16 mouse cellular contexts compared by ENCODE assay signal in the genomic region with DNA sequence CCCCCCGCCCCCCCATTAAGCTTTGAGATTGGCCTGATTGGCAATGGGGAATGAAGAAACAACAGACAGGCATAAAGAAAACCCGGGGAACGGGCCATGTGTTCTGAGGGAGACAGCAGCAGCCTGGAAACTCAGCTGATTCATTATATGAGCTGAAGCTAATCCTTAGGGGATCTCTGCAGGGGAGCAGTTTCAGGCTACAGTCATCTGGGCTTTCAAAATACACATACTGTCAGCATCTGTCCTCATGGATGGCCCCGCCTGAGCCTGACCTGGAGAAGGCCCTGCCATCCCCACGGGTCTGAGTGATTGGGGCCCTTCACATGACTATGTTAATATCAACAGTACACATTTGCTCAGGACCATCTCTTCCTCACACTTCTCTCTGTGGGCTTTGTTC. TPM values are rescaled to one million over a fixed set of nuclear protein-coding genes. Genes with fewer than 3 reads are reported as not detected.
"Had no signal": no experiment of that assay in that cellular context is flagged by ENCODE, and none has a peak within 500 bp of the region (broad histone marks: within the 10 kb centered on the region; RNA-seq: fewer than 3 reads in every experiment).

No protein-coding gene starts in this region.

- DNase-seq: kidney, adult 18-20 months; kidney, postnatal 14 days; left cerebral cortex, postnatal 4 days; lung, adult 2 months; lung, postnatal 36 days; thymus, adult 2 months; thymus, postnatal 25 days had no signal

- H3K4me2 ChIP-seq: kidney, embryonic 15.5 days; limb, embryonic 13.5 days; liver, embryonic 15.5 days; midbrain, embryonic 11.5 days; neural tube, embryonic 15.5 days; stomach, embryonic 15.5 days had no signal

- H3K9me3 ChIP-seq: kidney, embryonic 15.5 days; limb, embryonic 13.5 days; liver, embryonic 15.5 days; neural tube, embryonic 15.5 days; stomach, embryonic 15.5 days had no signal

- H3K9ac ChIP-seq: kidney, embryonic 15.5 days; limb, embryonic 13.5 days; liver, embryonic 15.5 days; neural tube, embryonic 15.5 days; stomach, embryonic 15.5 days had no signal

- H3K4me3 ChIP-seq: kidney, embryonic 15.5 days; limb, embryonic 13.5 days; liver, embryonic 15.5 days; neural tube, embryonic 15.5 days; stomach, embryonic 15.5 days had no signal

- H3K27ac ChIP-seq: kidney, embryonic 15.5 days; limb, embryonic 13.5 days; liver, embryonic 15.5 days; neural tube, embryonic 15.5 days; stomach, embryonic 15.5 days had no signal

- ATAC-seq: lung, postnatal 0 days; midbrain, embryonic 16.5 days had no signal

- H3K27me3 ChIP-seq: kidney, embryonic 15.5 days; limb, embryonic 13.5 days; neural tube, embryonic 15.5 days; stomach, embryonic 15.5 days had no signal

RNA-seq across cellular contexts. Expression of gene Ctsw, which starts 3.5 kb away (rescaled TPM):
- polyA plus RNA-seq: testis, adult 2 months had no signal
